Mouse (Mus musculus) bone marrow macrophage, adult 2 months (primary cell): Measurements from ENCODE around the gene Sec31a. TPM values are rescaled to one million over a fixed set of nuclear protein-coding genes. Genes with fewer than 3 reads are reported as not detected.

Experiments used
- H3K27ac ChIP-seq: 2 replicates; pipeline ENCODE4 v1.5.1; 2012; ENCODE audit warnings: low read depth, low read length; ENCODE audit not compliant: insufficient read depth
- H3K4me1 ChIP-seq: 2 replicates; pipeline ENCODE4 v1.6.1; 2012; ENCODE audit warnings: low read length; ENCODE audit not compliant: control insufficient read depth, insufficient read depth
- H3K4me3 ChIP-seq: 2 replicates; pipeline ENCODE4 v1.5.1; 2012; ENCODE audit warnings: mild to moderate bottlenecking, low read length, moderate library complexity; ENCODE audit not compliant: insufficient read depth
- CTCF ChIP-seq: IDR thresholded peaks from 2 replicates; pipeline ENCODE4 v1.5.1; 2012; ENCODE audit warnings: low read depth, mild to moderate bottlenecking, low read length, moderate library complexity
- POLR2A ChIP-seq: IDR thresholded peaks from 2 replicates; pipeline ENCODE4 v1.6.1; 2012; ENCODE audit warnings: mild to moderate bottlenecking, low read depth, low read length, borderline replicate concordance
- polyA plus RNA-seq: library from polyadenylated mRNA; stranded (reverse); fragments of >200 nt; gene quantifications from 2 replicates; pipeline ENCODE4 v1.2.4, GENCODE M21; 2012; ENCODE audit not compliant: missing spikeins, insufficient read depth, insufficient read length

The Sec31a gene
- polyA plus RNA-seq, 1 experiment = 79.8 TPM

DNA sequence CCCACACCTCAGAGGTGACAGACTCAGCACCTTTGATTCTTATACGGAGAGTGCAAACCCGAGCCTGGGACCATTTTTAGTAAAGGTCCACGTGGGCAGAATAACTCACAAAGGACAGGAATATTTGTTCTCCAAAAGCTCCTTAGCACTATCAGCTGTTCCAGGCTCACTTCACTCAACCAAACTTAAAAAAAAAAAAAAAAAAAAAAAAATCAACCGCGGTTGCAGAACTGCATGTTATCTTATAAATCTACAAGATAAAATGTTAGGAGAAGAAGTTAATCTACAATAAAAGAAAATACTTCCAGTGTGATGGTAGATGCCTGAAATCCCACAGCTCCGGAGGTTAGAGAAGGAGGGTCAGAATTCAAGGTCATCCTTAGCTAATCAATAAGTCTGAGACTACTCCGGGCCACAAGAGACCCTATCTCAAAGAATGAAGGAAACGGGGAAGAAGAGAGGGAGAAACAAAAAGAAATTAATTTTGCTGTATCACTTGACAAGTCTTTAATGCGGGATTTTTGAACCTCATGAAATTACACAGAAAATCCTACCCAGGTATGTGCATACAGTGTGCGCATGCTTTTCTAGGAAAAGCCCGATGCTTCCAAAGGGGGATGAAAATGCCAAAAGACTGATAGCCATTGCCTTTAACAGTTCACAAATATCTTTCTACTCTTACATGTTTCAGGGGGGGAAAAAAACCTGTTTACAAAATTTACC lies 1.4 kb downstream of the Sec31a start:
- H3K4me1 ChIP-seq = peaks cover 18% of the 10 kb centered on the region
- H3K27ac ChIP-seq = no peak overlapping the region
- TF ChIP-seq CTCF (no peak), POLR2A (no peak)
- peak overlapping the region; percentile 44; the same call in 1 of the 2 replicates for H3K4me3 ChIP-seq

DNA sequence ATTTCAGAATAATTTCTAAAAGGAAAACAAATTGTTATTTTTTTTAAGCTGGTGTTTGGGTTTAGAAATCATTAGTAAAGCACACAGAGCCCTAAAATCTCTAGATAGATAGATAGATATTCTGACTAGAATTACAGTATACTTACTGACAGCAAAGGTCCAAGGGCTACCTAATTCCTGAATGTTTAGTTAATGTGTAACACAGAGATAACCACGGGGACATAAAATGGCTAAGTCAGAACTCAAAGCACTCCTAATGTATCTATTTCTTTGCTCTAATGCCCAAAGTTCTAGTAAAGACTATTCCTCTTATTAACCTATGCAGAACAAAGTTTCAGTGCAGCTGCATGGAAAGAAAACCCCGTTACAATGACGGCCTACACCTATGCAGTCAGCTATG lies 3.1 kb downstream of the Sec31a start:
- TF ChIP-seq POLR2A (no peak), CTCF (no peak)
- H3K4me3 ChIP-seq = no peak overlapping the region
- H3K4me1 ChIP-seq = peaks cover 18% of the 10 kb centered on the region
- no peak overlapping the region for H3K27ac ChIP-seq

DNA sequence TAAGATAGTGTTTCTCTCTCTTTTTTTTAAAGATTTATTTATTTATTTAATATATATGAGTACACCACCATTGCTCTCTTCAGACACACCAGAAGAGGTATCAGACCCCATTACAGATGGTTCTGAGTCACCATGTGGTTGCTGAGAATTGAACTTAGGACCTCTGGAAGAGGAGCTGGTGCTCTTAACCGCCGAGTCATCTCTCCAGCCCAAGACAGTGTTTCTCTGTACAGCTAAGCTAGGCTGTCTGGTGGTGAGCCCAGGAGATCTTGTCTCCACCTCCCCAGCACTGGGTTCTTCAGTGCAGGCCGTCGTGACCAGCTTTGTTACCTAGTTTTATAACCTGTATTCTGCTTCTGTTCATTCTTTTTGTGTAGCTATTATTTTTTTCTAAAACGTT lies 5.8 kb downstream of the Sec31a start:
- peaks cover 15% of the 10 kb centered on the region for H3K4me1 ChIP-seq
- no peak overlapping the region for H3K4me3 ChIP-seq
- H3K27ac ChIP-seq = no peak overlapping the region
- TF ChIP-seq CTCF (no peak), POLR2A (no peak)

DNA sequence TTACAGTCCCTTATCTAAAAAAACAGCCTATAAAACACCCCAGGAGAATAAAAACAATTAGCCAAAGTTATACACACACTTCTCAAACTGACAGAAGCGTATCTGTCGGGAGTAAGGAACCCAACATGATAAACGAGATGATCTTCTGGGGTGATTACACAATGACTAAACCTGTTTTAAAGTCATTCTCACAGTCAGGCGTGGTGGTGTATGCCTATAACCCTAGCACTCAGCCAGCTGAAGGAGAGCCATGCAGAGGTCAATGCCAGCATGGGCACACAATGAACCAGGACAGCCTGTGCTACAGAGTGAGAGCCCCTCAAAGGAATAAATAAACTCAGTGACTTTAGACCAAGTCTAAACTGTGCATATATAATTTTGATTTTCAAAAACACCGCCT lies 7.5 kb downstream of the Sec31a start:
- H3K4me3 ChIP-seq = no peak overlapping the region
- peaks cover 8% of the 10 kb centered on the region for H3K4me1 ChIP-seq
- no peak overlapping the region for H3K27ac ChIP-seq
- TF ChIP-seq POLR2A = no peak
- no peak for TF ChIP-seq CTCF

DNA sequence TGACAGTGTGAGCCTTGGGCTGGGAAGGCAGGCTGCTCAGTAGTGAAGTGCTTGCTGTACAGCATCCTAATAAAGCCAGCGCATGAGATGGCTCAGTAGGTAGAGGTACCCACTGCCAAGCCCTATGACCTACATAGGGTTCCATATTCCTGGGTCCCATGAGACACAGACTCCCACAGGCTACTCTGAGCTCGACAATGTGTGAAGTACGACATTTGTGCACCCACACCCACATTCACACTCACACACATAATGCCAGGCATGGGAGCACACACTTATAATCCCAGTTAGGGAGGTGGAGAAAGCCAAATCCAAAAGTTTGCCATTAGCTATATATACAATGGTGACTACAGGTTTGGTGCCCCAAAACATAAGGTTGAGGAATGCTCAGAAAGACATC lies 19.3 kb downstream of the Sec31a start:
- H3K4me3 ChIP-seq = no peak overlapping the region
- H3K27ac ChIP-seq = no peak overlapping the region
- H3K4me1 ChIP-seq = no peaks in the 10 kb centered on the region
- TF ChIP-seq POLR2A (no peak), CTCF (no peak)

DNA sequence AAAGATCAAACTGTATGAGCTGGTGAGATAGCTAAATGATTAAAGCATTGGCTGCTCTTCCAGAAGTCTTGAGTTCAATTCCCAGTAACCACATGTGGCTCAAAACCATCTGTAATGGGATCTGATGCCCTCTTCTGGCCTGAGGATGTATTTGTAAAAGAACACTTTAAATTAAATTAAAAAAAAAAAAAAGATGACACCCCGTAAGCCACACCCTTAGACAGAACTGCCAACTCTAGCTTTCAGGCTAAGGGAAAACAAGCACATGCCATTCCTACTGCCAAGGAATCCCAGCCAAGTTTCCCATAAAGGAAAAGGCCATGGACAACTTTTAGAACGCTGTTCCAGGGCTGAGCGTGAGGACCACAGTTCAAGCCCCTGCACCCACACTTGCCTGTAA lies 22.4 kb downstream of the Sec31a start:
- TF ChIP-seq CTCF (no peak), POLR2A (no peak)
- H3K4me1 ChIP-seq = no peaks in the 10 kb centered on the region
- no peak overlapping the region for H3K27ac ChIP-seq
- no peak overlapping the region for H3K4me3 ChIP-seq

DNA sequence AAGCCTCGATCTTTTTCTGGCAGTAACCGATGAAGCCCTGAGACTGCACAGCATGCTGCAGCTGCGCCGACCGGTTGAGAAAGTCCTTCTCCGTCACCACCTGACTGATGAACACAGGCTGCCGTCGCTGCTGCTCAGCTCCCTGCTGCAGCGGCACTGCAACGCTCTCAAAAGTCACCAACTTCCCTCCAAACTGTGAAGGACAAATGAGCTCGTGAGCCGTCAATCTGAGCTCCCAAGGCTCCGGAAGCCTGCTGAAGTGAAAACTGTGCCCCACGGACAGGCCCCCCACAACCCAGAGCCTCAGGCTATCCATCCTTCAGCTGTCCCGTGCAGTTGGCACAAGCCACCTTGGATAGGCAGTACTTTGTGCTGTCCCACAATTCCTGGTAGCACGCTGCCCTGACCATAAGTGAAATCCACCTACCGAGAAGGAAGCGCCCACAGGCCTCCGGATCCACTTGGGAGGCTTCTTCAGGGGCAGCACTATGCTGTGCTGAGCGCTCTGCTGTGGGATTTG lies 23.5 kb downstream of the Sec31a start:
- TF ChIP-seq POLR2A (no peak), CTCF (no peak)
- no peak overlapping the region for H3K27ac ChIP-seq
- no peak overlapping the region for H3K4me3 ChIP-seq
- no peaks in the 10 kb centered on the region for H3K4me1 ChIP-seq

DNA sequence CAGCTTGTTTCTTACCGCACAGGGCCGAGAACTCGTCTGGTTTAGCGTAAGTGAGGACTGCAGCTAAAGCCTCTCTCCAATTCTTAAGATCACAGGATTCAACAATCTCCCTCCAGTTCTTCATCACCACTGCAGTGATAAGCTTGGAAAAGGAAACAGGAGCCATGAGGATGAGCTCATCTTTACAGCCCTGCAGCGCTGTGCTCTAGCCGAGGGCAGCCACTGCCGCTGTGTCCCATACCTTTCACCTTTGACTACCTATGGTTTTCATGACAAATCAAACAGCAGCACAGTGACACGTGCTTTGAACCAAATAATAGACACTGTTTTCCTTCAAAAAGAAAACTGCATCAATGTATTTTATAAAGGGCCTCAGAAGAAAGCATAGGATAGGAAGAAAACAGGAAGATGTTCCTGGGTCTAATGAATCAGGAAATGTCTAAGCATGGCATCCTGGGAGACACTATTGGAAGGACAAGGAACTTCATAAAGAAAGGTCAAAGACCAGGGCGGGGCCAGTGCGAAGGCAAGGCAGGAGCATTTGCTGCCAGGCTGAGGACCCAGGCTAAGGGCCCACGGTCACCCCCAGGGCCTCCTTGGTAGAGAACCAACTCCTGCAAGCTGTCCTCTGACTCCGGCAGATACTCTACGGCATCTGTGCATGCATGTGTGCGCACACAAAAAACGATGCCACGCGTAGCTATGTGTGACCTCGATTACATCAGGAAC lies 32.1 kb downstream of the Sec31a start:
- H3K4me1 ChIP-seq = no peaks in the 10 kb centered on the region
- no peak overlapping the region for H3K4me3 ChIP-seq
- H3K27ac ChIP-seq = no peak overlapping the region
- TF ChIP-seq CTCF (no peak), POLR2A (no peak)

DNA sequence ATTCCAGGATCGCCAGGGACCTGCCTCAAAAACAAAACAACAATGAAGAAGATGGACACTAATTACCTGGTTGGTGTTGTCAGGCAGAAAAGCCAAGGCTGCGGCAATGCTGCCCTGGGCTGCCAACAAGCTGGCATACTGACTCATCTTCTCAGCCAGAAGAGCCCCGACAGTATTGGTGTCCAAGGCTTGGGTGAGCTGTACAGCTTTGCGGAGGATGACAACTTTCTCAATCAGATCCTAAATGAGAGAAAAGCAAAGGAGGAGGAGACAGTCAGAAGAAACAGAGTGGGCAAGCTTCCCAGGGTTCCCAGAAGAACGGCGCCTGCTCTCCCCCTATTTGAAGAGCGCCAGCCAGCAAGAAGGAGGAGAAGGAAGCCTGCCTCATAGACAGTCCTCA lies 34.9 kb downstream of the Sec31a start:
- Histone ChIP-seq H3K4me3 (no peak overlapping the region), H3K4me1 (no peaks in the 10 kb centered on the region), H3K27ac (no peak overlapping the region)
- TF ChIP-seq CTCF (no peak), POLR2A (no peak)

DNA sequence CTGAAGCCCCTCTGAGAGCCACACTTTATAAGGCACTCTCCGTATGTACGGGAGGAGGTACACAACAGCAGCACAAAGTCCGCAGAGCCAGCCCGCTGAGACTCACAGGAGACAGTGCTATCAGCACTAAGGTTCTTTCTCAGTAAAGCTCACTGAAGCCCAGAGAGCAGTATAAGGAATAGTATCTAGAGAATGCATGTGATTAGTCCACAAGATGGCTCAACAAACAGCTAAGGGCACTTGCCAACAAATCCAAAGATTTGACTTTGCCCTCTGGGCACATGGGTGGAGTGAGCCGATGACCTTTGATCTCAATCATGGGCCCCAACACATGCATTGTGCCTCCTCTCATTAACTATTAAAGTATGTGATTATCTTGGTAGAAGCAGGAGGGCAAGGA lies 35.8 kb downstream of the Sec31a start:
- no peaks in the 10 kb centered on the region for H3K4me1 ChIP-seq
- no peak for TF ChIP-seq CTCF
- no peak for TF ChIP-seq POLR2A
- no peak overlapping the region for H3K27ac ChIP-seq
- H3K4me3 ChIP-seq = no peak overlapping the region

DNA sequence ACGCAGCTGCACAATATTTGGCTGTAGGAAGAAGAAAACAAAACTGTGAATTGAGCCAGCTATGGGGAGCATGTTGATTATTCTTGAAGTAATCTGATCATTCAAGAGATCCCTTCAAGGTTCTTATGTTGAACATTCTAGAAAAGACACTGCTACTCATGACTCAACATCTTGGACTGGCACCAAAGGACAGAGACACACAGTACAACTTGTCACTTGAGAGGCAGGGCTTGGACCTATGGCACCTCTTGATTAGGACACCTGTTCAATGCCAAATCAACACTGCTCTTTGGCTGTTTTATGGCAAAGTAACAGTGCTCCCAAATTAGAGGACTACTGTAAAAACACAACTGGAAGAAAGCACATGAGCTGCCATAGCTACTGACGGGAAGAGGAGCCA lies 37.1 kb downstream of the Sec31a start:
- TF ChIP-seq POLR2A (no peak), CTCF (no peak)
- H3K4me3 ChIP-seq = no peak overlapping the region
- no peaks in the 10 kb centered on the region for H3K4me1 ChIP-seq
- H3K27ac ChIP-seq = no peak overlapping the region
